Mouse (Mus musculus) limb, embryonic 12.5 days (tissue): Measurements from ENCODE around the gene Pheta1. TPM values are rescaled to one million over a fixed set of nuclear protein-coding genes. Genes with fewer than 3 reads are reported as not detected.

Experiments
- ATAC-seq: fragments of 200-750 bp; cut with Nextera tagmentation; 2 replicates; pipeline ENCODE4 v1.8.0; 2017; ENCODE audit warnings: low read depth, moderate TSS enrichment; ENCODE audit not compliant: insufficient number of reproducible peaks, insufficient read depth, low FRiP score, low TSS enrichment
- H3K27ac ChIP-seq: fragments of 300-500 bp; sonication (generic); 2 replicates; pipeline ENCODE4 v1.5.1; 2016; ENCODE audit warnings: mild to moderate bottlenecking, moderate library complexity
- H3K27me3 ChIP-seq: fragments of 300-500 bp; sonication (generic); 2 replicates; pipeline ENCODE4 v1.6.1; 2016; ENCODE audit warnings: mild to moderate bottlenecking, moderate library complexity
- H3K36me3 ChIP-seq: fragments of 300-500 bp; sonication (generic); 2 replicates; pipeline ENCODE4 v1.6.1; 2016; ENCODE audit warnings: mild to moderate bottlenecking, moderate library complexity
- H3K4me1 ChIP-seq: fragments of 300-500 bp; sonication (generic); replicated peaks from 2 replicates; pipeline ENCODE4 v1.6.1; 2016
- H3K4me2 ChIP-seq: fragments of 300-500 bp; sonication (generic); 2 replicates; pipeline ENCODE4 v1.6.1; 2016; ENCODE audit warnings: mild to moderate bottlenecking, moderate library complexity
- H3K4me3 ChIP-seq: fragments of 300-500 bp; sonication (generic); replicated peaks from 2 replicates; pipeline ENCODE4 v1.5.1; 2016; ENCODE audit warnings: mild to moderate bottlenecking
- H3K9ac ChIP-seq: fragments of 300-500 bp; sonication (generic); replicated peaks from 2 replicates; pipeline ENCODE4 v1.6.1; 2016; ENCODE audit warnings: mild to moderate bottlenecking, moderate library complexity
- H3K9me3 ChIP-seq: fragments of 300-500 bp; sonication (generic); 2 replicates; pipeline ENCODE4 v1.6.1; 2016; ENCODE audit warnings: mild to moderate bottlenecking, moderate library complexity
- WGBS: fragments of 180-500 bp; shearing (Covaris S2); methylation state at CpG from one replicate; pipeline ENCODE4 v1.1.7; 2016; 5-methylcytosine and 5-hydroxymethylcytosine counted together
- polyA plus RNA-seq: library from polyadenylated mRNA; unstranded; fragments of >200 nt; fragmentation: Nextera tagmentation; extraction: Ambion mirVana; gene quantifications from 2 replicates; pipeline ENCODE4 v1.2.1, GENCODE M21; 2016

Pheta1 gene
- 52.8 and 54.6 TPM in 2 replicates for polyA plus RNA-seq

GRCm38 (mm10) chr5:121848743-121849142, at the start of gene Pheta1:
TSS of gene Pheta1 (plus strand) at chr5:121848984.
- Histone ChIP-seq H3K27me3 (peaks cover 22% of the 10 kb centered on the region), H3K9ac (peak within 1 kb of the TSS; percentile 88), H3K9me3 (no peaks in the 10 kb centered on the region), H3K36me3 (peaks cover 28% of the 10 kb centered on the region), H3K4me2 (peak within 1 kb of the TSS; percentile 72), H3K4me1 (peaks cover 23% of the 10 kb centered on the region), H3K27ac (peak within 1 kb of the TSS; percentile 83), H3K4me3 (peak within 1 kb of the TSS; percentile 83)
- under 1% methylated on average over 42 of the region's 42 CpGs for WGBS
- ATAC-seq: peak; percentile 86

GRCm38 (mm10) chr5:121807186-121807585, 41.6 kb upstream of the Pheta1 start:
- H3K36me3 ChIP-seq: peaks cover 85% of the 10 kb centered on the region
- no peaks in the 10 kb centered on the region for H3K27me3 ChIP-seq
- H3K4me1 ChIP-seq: no peaks in the 10 kb centered on the region
- H3K9ac ChIP-seq: no peak overlapping the region
- H3K27ac ChIP-seq: peak overlapping the region; percentile 7; the same call in 1 of the 2 replicates
- no peak overlapping the region for H3K4me3 ChIP-seq
- ATAC-seq: no peak
- no peak overlapping the region for H3K4me2 ChIP-seq
- WGBS: 89% methylated on average over 3 of the region's 3 CpGs
- no peaks in the 10 kb centered on the region for H3K9me3 ChIP-seq

GRCm38 (mm10) chr5:121808202-121808601, 40.6 kb upstream of the Pheta1 start:
- Histone ChIP-seq H3K4me1 (no peaks in the 10 kb centered on the region), H3K4me2 (no peak overlapping the region), H3K36me3 (peaks cover 85% of the 10 kb centered on the region), H3K4me3 (no peak overlapping the region), H3K27me3 (no peaks in the 10 kb centered on the region), H3K27ac (no peak overlapping the region), H3K9me3 (no peaks in the 10 kb centered on the region), H3K9ac (no peak overlapping the region)
- no peak for ATAC-seq
- 80% methylated on average over 2 of the region's 2 CpGs for WGBS

- Histone ChIP-seq H3K27me3 (no peaks in the 10 kb centered on the region), H3K4me2 (no peak overlapping the region), H3K4me3 (no peak overlapping the region), H3K9ac (no peak overlapping the region), H3K4me1 (no peaks in the 10 kb centered on the region), H3K9me3 (no peaks in the 10 kb centered on the region), H3K36me3 (peaks cover 82% of the 10 kb centered on the region), H3K27ac (no peak overlapping the region)
- no peak for ATAC-seq
- 80% methylated on average over 5 of the region's 5 CpGs for WGBS
These were observed 39.0 kb upstream of the Pheta1 start for GRCm38 (mm10) chr5:121809667-121810224.

GRCm38 (mm10) chr5:121810331-121811151, 38.2 kb upstream of the Pheta1 start:
- H3K4me2 ChIP-seq: no peak overlapping the region
- no peaks in the 10 kb centered on the region for H3K9me3 ChIP-seq
- ATAC-seq: no peak
- H3K27ac ChIP-seq: no peak overlapping the region
- H3K27me3 ChIP-seq: no peaks in the 10 kb centered on the region
- no peaks in the 10 kb centered on the region for H3K4me1 ChIP-seq
- H3K36me3 ChIP-seq: peaks cover 82% of the 10 kb centered on the region
- WGBS: 90% methylated on average over 17 of the region's 17 CpGs
- no peak overlapping the region for H3K4me3 ChIP-seq
- H3K9ac ChIP-seq: no peak overlapping the region

GRCm38 (mm10) chr5:121811485-121811931, 37.3 kb upstream of the Pheta1 start:
- WGBS: 92% methylated on average over 5 of the region's 5 CpGs

GRCm38 (mm10) chr5:121812526-121813243, 36.1 kb upstream of the Pheta1 start:
- Histone ChIP-seq H3K9ac (no peak overlapping the region), H3K9me3 (no peaks in the 10 kb centered on the region), H3K36me3 (peaks cover 87% of the 10 kb centered on the region), H3K4me3 (no peak overlapping the region), H3K27ac (peak overlapping the region; percentile 53; the same call in 1 of the 2 replicates), H3K4me1 (no peaks in the 10 kb centered on the region), H3K4me2 (no peak overlapping the region), H3K27me3 (no peaks in the 10 kb centered on the region)
- no peak for ATAC-seq
- WGBS: 84% methylated on average over 7 of the region's 7 CpGs

More at GRCm38 (mm10) chr5:121811485-121811931, 37.3 kb upstream of the Pheta1 start:
- Histone ChIP-seq H3K27ac (peak overlapping the region; percentile 53; the same call in 1 of the 2 replicates), H3K27me3 (no peaks in the 10 kb centered on the region), H3K4me2 (no peak overlapping the region), H3K4me3 (no peak overlapping the region), H3K36me3 (peaks cover 82% of the 10 kb centered on the region), H3K4me1 (no peaks in the 10 kb centered on the region), H3K9ac (no peak overlapping the region), H3K9me3 (no peaks in the 10 kb centered on the region)
- no peak for ATAC-seq

- H3K9ac ChIP-seq: no peak overlapping the region
- no peak overlapping the region for H3K4me2 ChIP-seq
- no peaks in the 10 kb centered on the region for H3K4me1 ChIP-seq
- H3K27ac ChIP-seq: peak overlapping the region; percentile 41; the same call in 1 of the 2 replicates
- H3K27me3 ChIP-seq: no peaks in the 10 kb centered on the region
- H3K36me3 ChIP-seq: peaks cover 89% of the 10 kb centered on the region
- no peaks in the 10 kb centered on the region for H3K9me3 ChIP-seq
- ATAC-seq: no peak
- no peak overlapping the region for H3K4me3 ChIP-seq
- 93% methylated on average over 10 of the region's 10 CpGs for WGBS
These were observed 35.0 kb upstream of the Pheta1 start for GRCm38 (mm10) chr5:121813744-121814143.

GRCm38 (mm10) chr5:121815067-121815466, 33.7 kb upstream of the Pheta1 start:
- no peak overlapping the region for H3K9ac ChIP-seq
- no peaks in the 10 kb centered on the region for H3K9me3 ChIP-seq
- 61% methylated on average over 3 of the region's 3 CpGs for WGBS
- no peak overlapping the region for H3K4me3 ChIP-seq
- no peak overlapping the region for H3K27ac ChIP-seq
- no peaks in the 10 kb centered on the region for H3K27me3 ChIP-seq
- H3K36me3 ChIP-seq: peaks cover 96% of the 10 kb centered on the region
- H3K4me2 ChIP-seq: no peak overlapping the region
- no peaks in the 10 kb centered on the region for H3K4me1 ChIP-seq
- no peak for ATAC-seq

- Histone ChIP-seq H3K27me3 (no peaks in the 10 kb centered on the region), H3K27ac (no peak overlapping the region), H3K4me3 (no peak overlapping the region), H3K9me3 (no peaks in the 10 kb centered on the region), H3K9ac (no peak overlapping the region), H3K4me1 (no peaks in the 10 kb centered on the region), H3K4me2 (no peak overlapping the region), H3K36me3 (peaks cover 96% of the 10 kb centered on the region)
- 90% methylated on average over 8 of the region's 8 CpGs for WGBS
- no peak for ATAC-seq
These were observed 32.9 kb upstream of the Pheta1 start for GRCm38 (mm10) chr5:121815867-121816380.

GRCm38 (mm10) chr5:121816611-121817010, 32.2 kb upstream of the Pheta1 start:
- Histone ChIP-seq H3K4me3 (no peak overlapping the region), H3K9ac (no peak overlapping the region), H3K27ac (no peak overlapping the region), H3K36me3 (peaks cover 92% of the 10 kb centered on the region), H3K27me3 (no peaks in the 10 kb centered on the region), H3K4me2 (no peak overlapping the region), H3K4me1 (no peaks in the 10 kb centered on the region), H3K9me3 (no peaks in the 10 kb centered on the region)
- ATAC-seq: no peak
- 97% methylated on average over 2 of the region's 2 CpGs for WGBS
